Mouse (Mus musculus): ENCODE measurements around the gene Arpc2.

- TF ChIP-seq CTCF (IDR thresholded peaks at IDR 0.05; ENCODE audit: low read depth, low read length) (no peak), GATA1 (IDR thresholded peaks at IDR 0.05; ENCODE audit: borderline replicate concordance, low read length) (no peak), TAL1 (conservative IDR thresholded peaks at IDR 0.05; ENCODE audit: low read depth, low read length) (no peak)
Measured at GRCm38 (mm10) chr1:74278538-74278937, 42.7 kb downstream of the Arpc2 start, which contains the start of gene Gpbar1.
